Mouse (Mus musculus): ENCODE measurements at regions not wholly inside any gene's neighbourhood (a gene's known extent, or its start where the extent isn't known, plus 50 kb on each side); places are given as distances from the start of the nearest gene placed in this dataset.

- no peak for DNase-seq (ENCODE audit: low read depth, low spot score)
These were observed 104.5 kb downstream of the Chst1 start for GRCm38 (mm10) chr2:92704035-92704434.

GRCm38 (mm10) chr2:92709668-92710067 lies 110.2 kb downstream of the Chst1 start:
- DNase-seq (ENCODE audit: low read depth, low spot score) = no peak

GRCm38 (mm10) chr2:92711122-92711777 lies 111.7 kb downstream of the Chst1 start:
- no peak for DNase-seq (ENCODE audit: low read depth, low spot score)

- no peak for DNase-seq (ENCODE audit: low read depth, low spot score)
These were observed 113.0 kb downstream of the Chst1 start for GRCm38 (mm10) chr2:92712266-92713144.

- DNase-seq (ENCODE audit: low read depth, low spot score) = no peak
These were observed 118.2 kb downstream of the Chst1 start for GRCm38 (mm10) chr2:92717706-92718105.

GRCm38 (mm10) chr2:92721951-92722350 lies 122.4 kb downstream of the Chst1 start:
- no peak for DNase-seq (ENCODE audit: low read depth, low spot score)

- no peak for DNase-seq (ENCODE audit: low read depth, low spot score)
These were observed 124.2 kb downstream of the Chst1 start for GRCm38 (mm10) chr2:92723618-92724263.

- DNase-seq (ENCODE audit: low read depth, low spot score) = no peak
These were observed 127.1 kb downstream of the Chst1 start for GRCm38 (mm10) chr2:92726640-92727039.

GRCm38 (mm10) chr2:92727241-92727640 lies 127.7 kb downstream of the Chst1 start:
- DNase-seq (ENCODE audit: low read depth, low spot score) = no peak

- DNase-seq (ENCODE audit: low read depth, low spot score) = no peak
These were observed 128.9 kb downstream of the Chst1 start for GRCm38 (mm10) chr2:92728388-92728787.

- DNase-seq (ENCODE audit: low read depth, low spot score) = no peak
These were observed 130.9 kb downstream of the Chst1 start for GRCm38 (mm10) chr2:92730371-92730770.

GRCm38 (mm10) chr2:92733403-92733802 lies 133.9 kb downstream of the Chst1 start:
- no peak for DNase-seq (ENCODE audit: low read depth, low spot score)

GRCm38 (mm10) chr2:92735784-92736183 lies 136.3 kb downstream of the Chst1 start:
- DNase-seq (ENCODE audit: low read depth, low spot score) = no peak

- DNase-seq (ENCODE audit: low read depth, low spot score) = no peak
These were observed 137.8 kb downstream of the Chst1 start for GRCm38 (mm10) chr2:92737301-92737700.

GRCm38 (mm10) chr2:92739576-92739975 lies 140.1 kb downstream of the Chst1 start:
- no peak for DNase-seq (ENCODE audit: low read depth, low spot score)

- no peak for DNase-seq (ENCODE audit: low read depth, low spot score)
These were observed 141.3 kb downstream of the Chst1 start for GRCm38 (mm10) chr2:92740776-92741295.

GRCm38 (mm10) chr2:92742025-92742424 lies 142.5 kb downstream of the Chst1 start:
- DNase-seq (ENCODE audit: low read depth, low spot score) = no peak

GRCm38 (mm10) chr2:92742671-92743070 lies 143.2 kb downstream of the Chst1 start:
- no peak for DNase-seq (ENCODE audit: low read depth, low spot score)

- DNase-seq (ENCODE audit: low read depth, low spot score) = no peak
These were observed 143.6 kb downstream of the Chst1 start for GRCm38 (mm10) chr2:92743152-92743551.

- no peak for DNase-seq (ENCODE audit: low read depth, low spot score)
These were observed 144.4 kb downstream of the Chst1 start for GRCm38 (mm10) chr2:92743911-92744310.

GRCm38 (mm10) chr2:92747406-92747805 lies 147.9 kb downstream of the Chst1 start:
- DNase-seq (ENCODE audit: low read depth, low spot score) = no peak

GRCm38 (mm10) chr2:92750116-92750515 lies 150.6 kb downstream of the Chst1 start:
- DNase-seq (ENCODE audit: low read depth, low spot score) = no peak
